Mouse (Mus musculus): Measurements from ENCODE around the gene Kifc5b.
"Not testable (repeated sequence)": the region's sequence is repeated elsewhere in the genome, so short reads cannot be mapped to it uniquely, and the experiment has no call there.

The Kifc5b gene

GRCm38 (mm10) chr17:26919516-26919915 lies 2.6 kb downstream of the Kifc5b start:
- not testable (repeated sequence) for DNase-seq

- DNase-seq, result not testable (repeated sequence)
These were observed 5.5 kb downstream of the Kifc5b start for GRCm38 (mm10) chr17:26922368-26922767.

DNA sequence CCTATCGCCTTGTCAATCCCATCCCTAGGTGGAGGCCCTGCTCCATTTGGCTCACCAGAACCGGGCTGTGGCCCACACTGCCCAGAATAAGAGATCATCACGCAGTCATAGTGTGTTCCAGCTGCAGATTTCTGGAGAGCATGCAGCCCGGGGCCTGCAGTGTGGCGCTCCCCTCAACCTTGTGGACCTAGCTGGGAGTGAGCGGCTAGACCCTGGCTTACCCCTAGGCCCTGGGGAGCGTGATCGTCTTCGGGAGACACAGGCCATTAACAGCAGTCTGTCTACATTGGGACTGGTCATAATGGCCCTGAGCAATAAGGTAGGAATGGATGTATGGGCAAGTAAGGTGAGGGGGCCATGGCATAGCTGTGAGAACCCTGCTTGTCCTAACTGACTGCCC lies 8.5 kb downstream of the Kifc5b start:
- not testable (repeated sequence) for DNase-seq

GRCm38 (mm10) chr17:26931795-26932194 lies 14.9 kb downstream of the Kifc5b start:
- DNase-seq, result peak; percentile 62 to 68

GRCm38 (mm10) chr17:26932839-26933398 lies 16.0 kb downstream of the Kifc5b start, which contains the start of gene Phf1:
TSS of gene Phf1 (plus strand) at chr17:26933052.
- peak; percentile 96 to 98 for DNase-seq

- DNase-seq, result no peak
These were observed 16.5 kb downstream of the Kifc5b start for GRCm38 (mm10) chr17:26933419-26933818.

DNA sequence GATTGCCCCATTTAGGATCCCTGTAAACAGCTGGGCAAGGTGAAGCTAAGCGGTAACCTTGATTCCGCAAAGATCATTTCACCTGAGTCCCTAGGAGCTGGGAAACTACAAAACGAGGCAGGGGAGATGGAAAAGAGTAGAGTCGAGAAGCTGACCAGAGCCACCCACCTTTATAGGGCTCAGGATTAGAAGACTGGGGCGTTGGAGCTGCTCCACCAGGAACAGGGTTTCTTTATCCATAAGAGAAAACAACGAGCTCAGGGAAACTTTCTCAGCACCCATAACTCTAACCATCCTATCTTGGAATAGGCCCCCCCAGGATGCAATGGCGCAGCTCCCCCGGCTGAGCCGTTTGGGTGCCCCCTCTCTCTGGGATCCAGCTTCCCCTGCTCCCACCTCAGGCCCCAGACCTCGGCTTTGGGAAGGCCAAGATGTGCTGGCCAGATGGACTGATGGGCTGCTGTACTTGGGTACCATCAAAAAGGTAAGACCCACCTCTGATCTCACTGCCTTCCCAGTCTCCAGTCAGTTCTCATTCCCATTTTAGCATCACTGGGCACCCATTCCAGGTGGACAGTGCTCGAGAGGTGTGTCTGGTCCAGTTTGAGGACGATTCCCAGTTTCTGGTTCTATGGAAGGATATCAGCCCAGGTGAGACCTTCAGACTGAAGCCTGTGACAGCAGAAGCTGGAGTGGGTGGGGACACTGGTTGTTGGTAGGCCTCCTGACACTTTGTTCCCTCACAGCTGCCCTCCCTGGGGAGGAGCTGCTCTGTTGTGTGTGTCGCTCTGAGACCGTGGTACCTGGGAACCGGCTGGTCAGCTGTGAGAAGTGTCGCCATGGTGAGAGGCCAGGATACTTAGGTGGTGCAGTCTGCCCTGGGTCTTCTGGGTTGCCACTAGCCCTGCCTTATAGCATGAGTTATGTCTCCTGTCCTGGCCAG lies 17.3 kb downstream of the Kifc5b start:
- DNase-seq, result no peak

DNA sequence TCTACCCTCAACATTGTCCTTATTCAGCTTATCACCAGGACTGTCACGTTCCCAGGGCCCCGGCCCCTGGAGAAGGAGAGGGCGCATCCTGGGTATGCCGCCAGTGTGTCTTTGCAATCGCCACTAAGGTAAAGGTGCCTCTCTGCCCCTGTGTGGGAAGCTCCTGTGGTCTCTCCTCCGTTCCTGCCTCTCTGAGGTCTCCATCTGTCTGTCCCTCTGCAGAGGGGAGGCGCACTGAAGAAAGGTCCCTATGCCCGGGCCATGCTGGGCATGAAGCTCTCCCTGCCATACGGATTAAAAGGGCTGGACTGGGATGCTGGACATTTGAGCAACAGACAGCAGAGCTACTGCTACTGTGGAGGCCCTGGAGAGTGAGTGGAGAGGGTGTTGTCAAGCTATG lies 18.1 kb downstream of the Kifc5b start:
- no peak for DNase-seq

DNA sequence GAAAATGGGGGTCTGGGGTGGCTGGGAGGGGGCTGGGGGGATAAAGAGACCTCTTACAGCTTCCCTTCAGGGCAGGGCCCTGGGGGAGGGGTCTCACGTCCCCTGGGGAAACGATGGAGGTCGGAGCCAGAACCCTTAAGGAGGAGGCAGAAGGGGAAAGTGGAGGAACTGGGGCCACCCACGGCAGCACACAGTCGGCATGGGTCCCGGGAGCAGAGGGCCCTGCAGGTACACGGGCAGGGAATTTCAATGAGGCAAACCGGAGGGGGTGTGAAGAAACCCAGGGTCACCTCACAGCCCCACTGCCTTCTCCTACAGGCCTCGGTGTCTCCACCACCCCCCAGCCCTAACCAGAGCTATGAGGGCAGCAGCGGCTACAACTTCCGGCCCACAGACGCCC lies 19.6 kb downstream of the Kifc5b start:
- peak in 1 of 2 experiments; percentile 28 for DNase-seq

DNA sequence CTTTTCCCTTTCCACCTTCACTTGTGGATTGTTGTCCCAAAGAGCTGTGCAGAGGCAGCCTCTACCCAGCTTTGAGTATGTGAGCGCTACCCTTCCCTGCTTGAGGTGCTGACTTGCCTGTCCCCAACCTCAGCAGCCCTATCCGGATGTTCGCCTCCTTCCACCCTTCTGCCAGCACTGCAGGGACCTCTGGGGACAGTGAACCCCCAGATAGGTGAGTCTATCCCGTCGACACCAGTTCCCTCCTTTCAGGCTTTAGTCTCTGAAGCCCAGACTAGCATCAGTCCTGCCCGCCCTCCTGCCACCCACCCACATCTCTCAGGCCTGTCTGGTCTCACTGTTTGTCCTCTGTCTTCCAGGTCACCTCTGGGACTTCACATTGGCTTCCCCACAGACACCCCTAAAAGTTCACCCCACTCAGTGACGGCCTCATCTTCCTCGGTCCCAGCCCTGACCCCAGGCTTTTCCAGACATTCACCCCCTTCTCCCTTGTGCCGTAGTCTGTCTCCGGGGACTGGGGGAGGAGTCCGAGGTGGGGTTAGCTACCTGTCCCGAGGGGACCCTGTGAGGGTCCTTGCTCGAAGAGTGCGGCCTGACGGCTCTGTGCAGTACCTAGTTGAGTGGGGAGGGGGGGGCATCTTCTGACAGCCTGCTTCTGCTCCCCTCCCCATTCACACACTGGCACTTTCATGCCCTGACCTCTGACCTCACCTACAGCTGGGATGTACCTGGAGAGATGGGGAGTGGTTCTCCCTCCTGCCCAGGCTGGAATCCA lies 20.2 kb downstream of the Kifc5b start:
- DNase-seq, result no peak

DNA sequence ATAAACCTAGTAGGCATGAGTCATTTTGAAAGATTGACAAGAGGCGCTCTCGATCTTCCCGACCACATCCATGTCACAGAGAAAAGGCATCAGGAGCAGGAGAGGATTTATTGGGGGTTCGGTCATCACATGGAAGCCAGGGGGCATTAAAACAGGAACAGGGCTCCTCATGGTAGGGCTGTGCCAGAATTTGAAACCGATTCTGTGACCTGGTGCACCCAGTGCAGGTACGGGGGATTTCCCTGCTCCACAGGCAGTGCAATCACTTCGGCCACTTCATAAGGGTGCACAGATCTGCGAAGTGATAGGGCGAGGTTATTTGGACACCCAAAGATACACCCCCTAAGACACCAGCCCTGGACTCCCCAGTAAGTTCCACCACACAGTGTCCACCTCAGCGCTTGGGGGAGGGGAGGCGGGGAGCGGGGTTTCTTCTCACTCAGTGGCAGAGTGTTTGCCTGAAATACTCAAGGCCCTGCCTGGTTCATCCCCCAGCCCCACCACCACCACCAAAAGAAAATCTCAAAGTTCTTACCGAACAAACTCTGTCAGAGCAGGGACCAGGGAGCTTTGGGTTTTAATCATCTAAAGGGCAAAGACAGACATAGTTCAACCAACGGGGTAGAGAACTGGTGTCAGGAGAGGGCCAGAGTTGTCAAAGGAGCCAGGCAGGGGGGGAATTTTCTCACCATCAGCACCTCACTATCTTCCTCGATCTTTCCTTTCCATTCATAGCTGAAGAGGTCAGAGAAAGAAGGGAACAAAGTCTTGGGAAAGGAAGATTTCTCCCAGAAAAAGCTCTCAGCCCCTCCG lies 21.2 kb downstream of the Kifc5b start:
- DNase-seq, result no peak

DNA sequence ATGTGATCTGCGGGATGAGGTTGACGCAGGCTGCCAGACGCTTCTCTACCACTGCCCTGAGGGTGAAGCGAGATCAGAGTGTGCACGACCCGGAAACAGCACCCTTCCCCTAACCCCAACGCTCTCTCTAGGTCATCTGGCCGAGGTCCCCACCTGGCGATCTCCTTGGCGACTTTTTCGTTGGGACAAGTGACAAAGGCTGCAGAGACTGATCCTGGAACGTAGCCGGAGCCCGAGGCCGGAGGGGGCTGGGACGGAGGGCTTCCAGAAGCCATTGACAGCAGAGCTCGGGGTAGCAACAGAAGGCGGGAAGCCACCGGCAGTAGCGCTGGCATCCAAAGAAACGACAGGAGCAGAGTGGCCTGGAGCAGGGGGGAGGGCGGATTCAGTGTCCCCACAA lies 21.8 kb downstream of the Kifc5b start:
- no peak for DNase-seq

DNA sequence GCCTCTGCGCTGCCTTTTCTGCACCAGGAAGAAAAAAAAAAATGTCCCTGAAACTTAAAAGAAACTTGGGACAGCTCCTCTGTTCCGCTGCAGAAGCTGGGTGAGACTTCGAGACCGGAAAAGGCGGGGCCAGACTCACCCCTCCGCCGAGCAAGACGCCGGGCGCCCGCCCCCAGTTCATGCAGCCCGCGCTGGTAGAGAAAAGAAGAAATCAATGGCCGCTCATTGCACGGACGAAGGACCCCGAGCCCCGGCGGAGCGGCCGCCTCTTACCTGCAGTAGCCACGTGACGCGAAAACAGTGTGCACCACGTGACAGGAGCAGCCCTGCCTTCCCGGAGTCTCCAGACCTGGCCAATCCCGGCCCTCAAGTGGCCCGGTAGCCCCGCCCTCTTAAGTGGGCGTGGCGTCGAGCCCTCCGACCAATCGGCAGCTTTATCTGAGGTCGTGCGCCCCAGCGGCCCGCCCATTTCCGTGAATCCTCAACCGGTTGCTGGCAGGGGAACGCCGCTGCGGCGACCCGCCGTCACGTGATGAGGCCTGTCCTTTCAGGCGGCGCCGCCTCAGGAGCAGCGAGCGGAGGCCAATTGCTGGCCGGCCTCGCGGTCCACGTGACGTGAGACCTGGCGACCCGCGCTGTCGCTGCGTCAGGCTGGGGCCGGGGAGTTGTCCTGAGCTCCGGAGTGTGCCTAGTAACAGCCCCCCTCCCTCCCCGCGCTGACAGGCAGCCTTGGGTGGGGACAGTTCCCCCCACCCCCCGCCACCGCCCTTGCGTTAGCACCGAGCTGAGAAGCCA lies 22.5 kb downstream of the Kifc5b start, which contains the start of gene Cuta:
Gene Cuta, minus strand, starts transcription at position 392 of the 795 bp plus-strand sequence.
- peak; percentile 100 for DNase-seq

DNA sequence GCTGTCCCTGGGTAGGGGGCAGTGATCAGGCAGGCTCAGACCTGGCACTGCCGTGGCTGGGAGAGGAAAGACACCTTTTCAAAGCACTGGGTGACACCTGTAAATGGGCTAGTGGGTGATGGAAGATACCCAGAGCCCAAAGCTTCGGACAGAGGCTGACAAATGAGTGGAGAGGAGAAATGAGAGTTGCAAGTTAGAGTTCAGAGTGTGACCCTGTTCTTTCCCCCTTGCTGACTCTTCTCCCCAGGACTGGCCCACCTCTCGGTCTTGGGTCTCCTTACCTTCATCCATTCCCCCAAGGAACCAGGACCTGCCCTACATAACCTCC lies 23.0 kb downstream of the Kifc5b start:
- no peak for DNase-seq

GRCm38 (mm10) chr17:26941031-26941789 lies 24.3 kb downstream of the Kifc5b start, which contains the start of gene Syngap1:
TSS of gene Syngap1 (plus strand) at chr17:26941253.
- DNase-seq, result peak in 1 of 2 experiments; percentile 42

GRCm38 (mm10) chr17:26941841-26942570 lies 25.1 kb downstream of the Kifc5b start:
- no peak for DNase-seq

DNA sequence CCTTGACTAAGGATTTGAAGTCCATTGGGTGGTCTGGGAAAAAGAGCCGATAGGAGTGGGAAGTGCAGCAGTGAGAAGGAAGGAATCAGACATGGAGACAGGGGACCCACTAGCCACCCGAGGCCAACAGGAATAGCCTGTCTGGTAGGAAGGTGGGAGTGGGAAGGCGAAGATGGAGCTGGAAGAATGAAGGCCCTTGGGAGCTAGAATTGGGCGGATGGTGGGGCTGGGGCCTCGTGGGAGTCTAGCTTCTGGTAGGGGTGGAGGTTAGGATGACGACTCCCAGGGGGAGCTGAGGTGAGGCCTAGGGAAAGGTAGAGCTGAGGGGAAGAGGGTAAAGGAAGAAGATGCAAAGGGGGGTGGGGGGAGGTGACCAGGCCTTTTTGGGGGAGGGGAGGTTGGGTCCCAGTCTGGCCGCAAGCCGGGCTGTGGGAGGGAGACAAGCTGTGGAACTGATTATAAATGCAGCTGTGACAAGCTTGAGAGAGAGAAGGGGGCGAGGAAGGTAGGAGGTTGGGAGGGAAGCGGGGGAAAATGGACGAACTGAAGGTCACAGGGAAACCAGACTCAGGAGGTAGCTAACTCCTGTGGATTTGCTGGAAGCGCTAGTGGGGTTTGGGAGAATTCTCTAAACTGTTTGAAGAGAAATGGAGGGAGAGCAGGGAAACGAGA lies 29.1 kb downstream of the Kifc5b start:
- no peak for DNase-seq

GRCm38 (mm10) chr17:26946567-26946966 lies 29.7 kb downstream of the Kifc5b start:
- peak; percentile 83 to 89 for DNase-seq

Measured in lung, postnatal 4 days (tissue).